Mouse (Mus musculus): ENCODE data around the gene Hs3st4. TPM values are rescaled to one million over a fixed set of nuclear protein-coding genes. Genes with fewer than 3 reads are reported as not detected.

Gene Hs3st4
- total and polyA plus RNA-seq, 3 experiments = not detected

DNA sequence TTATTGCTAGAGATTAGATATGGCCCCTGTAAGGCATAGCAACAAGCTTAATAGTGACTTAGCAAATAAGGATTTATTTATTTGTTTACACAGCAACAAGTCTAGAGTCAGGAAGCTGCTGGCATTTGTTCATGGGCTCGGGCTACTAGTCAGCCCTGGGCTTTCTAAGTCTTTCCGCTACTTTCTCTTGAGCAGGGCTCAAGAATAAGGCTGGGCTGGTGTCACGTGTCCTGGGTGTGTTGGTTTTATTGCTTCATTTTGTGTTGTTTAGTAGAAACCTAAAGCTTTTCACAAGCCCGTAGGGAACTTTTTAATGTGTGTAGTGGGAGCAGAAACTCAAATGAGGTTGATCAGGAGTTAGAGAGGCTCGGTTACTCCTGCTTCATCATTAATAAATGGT, 153.5 kb downstream of the Hs3st4 start:
- peaks cover 20% of the 10 kb centered on the region for H3K9me3 ChIP-seq (replicated peaks; ENCODE audit: low read length)
- peaks cover 13% of the 10 kb centered on the region for H3K27me3 ChIP-seq (replicated peaks)
- in situ Hi-C loops (cut with MboI; ENCODE audit: low pct_ligation_motif_present, low pct_unique_long_range_greater_than_20kb, low sequenced_read_pairs) = no loop called here
- H3K4me3 ChIP-seq (replicated peaks in 1 of 3; ENCODE audit: low read depth in 2 of 3, low read length in 2 of 3, poor library complexity in 1 of 3) = no peak overlapping the region
- DNase-seq (ENCODE audit: extremely low read depth) = no peak
- dilution Hi-C loops (cut with MboI; ENCODE audit: extremely low pct_ligation_motif_present, extremely low pct_unique_long_range_greater_than_20kb, low sequenced_read_pairs) = no loop called here
- no peak overlapping the region for H3K9ac ChIP-seq (ENCODE audit: insufficient read depth, low read depth)
- H3K4me1 ChIP-seq (ENCODE audit: control insufficient read depth in 1 of 2, insufficient read depth in 2 of 2) = no peaks in the 10 kb centered on the region
- no peaks in the 10 kb centered on the region for H3K36me3 ChIP-seq (replicated peaks in 1 of 2; ENCODE audit: control insufficient read depth in 1 of 2, insufficient read depth in 1 of 2, low read length in 1 of 2)
- TF ChIP-seq POLR2AphosphoS2 (IDR thresholded peaks at IDR 0.05; ENCODE audit: low read depth, low read length) = no peak
- no peak for TF ChIP-seq CTCF (conservative IDR thresholded peaks at IDR 0.05 in 1 of 2, IDR thresholded peaks at IDR 0.05 in 1 of 2; ENCODE audit: low read depth in 2 of 2, low read length in 2 of 2)
- TF ChIP-seq TBP (conservative IDR thresholded peaks at IDR 0.05; ENCODE audit: low read depth, low read length) = no peak
- TF ChIP-seq ETS1 (conservative IDR thresholded peaks at IDR 0.05; ENCODE audit: low read depth, low read length) = no peak
- H3K4me2 ChIP-seq (ENCODE audit: insufficient read depth, low read depth, poor library complexity, severe bottlenecking) = no peak overlapping the region
- no peaks in the 10 kb centered on the region for H3K79me2 ChIP-seq (replicated peaks; ENCODE audit: control insufficient read depth, extremely low read depth, insufficient read depth, poor library complexity, severe bottlenecking)
- H3K27ac ChIP-seq (ENCODE audit: insufficient read depth, low read depth) = no peak overlapping the region

DNA sequence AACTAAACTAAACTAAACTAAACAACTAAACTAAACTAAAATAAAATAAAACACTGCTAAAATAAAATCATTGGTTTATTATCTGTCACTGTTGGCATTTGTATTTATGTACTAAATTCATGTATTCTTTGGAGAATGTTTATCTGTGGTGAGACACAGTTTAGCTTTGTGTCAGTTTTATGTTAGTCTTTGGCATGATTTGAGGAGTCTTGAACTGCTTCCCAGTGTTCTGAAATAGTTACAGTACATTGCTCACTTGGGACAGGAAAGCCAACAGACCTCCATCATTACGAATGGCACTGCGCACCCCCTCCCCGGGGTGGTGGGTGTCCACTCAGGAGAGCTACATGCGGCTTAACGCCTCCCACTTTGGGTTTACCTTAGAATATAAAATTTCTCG, 158.6 kb downstream of the Hs3st4 start:
- Histone ChIP-seq H3K4me3 (replicated peaks in 1 of 3; ENCODE audit: low read depth in 2 of 3, low read length in 2 of 3, poor library complexity in 1 of 3) (no peak overlapping the region), H3K27ac (ENCODE audit: insufficient read depth, low read depth) (no peak overlapping the region), H3K79me2 (replicated peaks; ENCODE audit: control insufficient read depth, extremely low read depth, insufficient read depth, poor library complexity, severe bottlenecking) (no peaks in the 10 kb centered on the region), H3K9ac (ENCODE audit: insufficient read depth, low read depth) (no peak overlapping the region), H3K36me3 (replicated peaks in 1 of 2; ENCODE audit: control insufficient read depth in 1 of 2, insufficient read depth in 1 of 2, low read length in 1 of 2) (no peaks in the 10 kb centered on the region), H3K4me2 (ENCODE audit: insufficient read depth, low read depth, poor library complexity, severe bottlenecking) (no peak overlapping the region), H3K9me3 (replicated peaks; ENCODE audit: low read length) (peaks cover 12% of the 10 kb centered on the region), H3K27me3 (replicated peaks) (peaks cover 7% of the 10 kb centered on the region), H3K4me1 (ENCODE audit: control insufficient read depth in 1 of 2, insufficient read depth in 2 of 2) (no peaks in the 10 kb centered on the region)
- no peak for DNase-seq (ENCODE audit: extremely low read depth)
- in situ Hi-C loops (cut with MboI; ENCODE audit: low pct_ligation_motif_present, low pct_unique_long_range_greater_than_20kb, low sequenced_read_pairs) (no loop called here), dilution Hi-C loops (cut with MboI; ENCODE audit: extremely low pct_ligation_motif_present, extremely low pct_unique_long_range_greater_than_20kb, low sequenced_read_pairs) (no loop called here)
- TF ChIP-seq ZC3H11A (IDR thresholded peaks at IDR 0.05; ENCODE audit: low read depth, low read length) (no peak), ZMIZ1 (IDR thresholded peaks at IDR 0.05; ENCODE audit: low read depth, low read length) (no peak), POLR2AphosphoS2 (IDR thresholded peaks at IDR 0.05; ENCODE audit: low read depth, low read length) (no peak), HCFC1 (IDR thresholded peaks at IDR 0.05; ENCODE audit: low read depth, low read length) (no peak), MEF2A (IDR thresholded peaks at IDR 0.05; ENCODE audit: borderline replicate concordance, low read depth, low read length) (no peak), SIN3A (IDR thresholded peaks at IDR 0.05; ENCODE audit: low read length) (no peak), GABPA (IDR thresholded peaks at IDR 0.05; ENCODE audit: insufficient replicate concordance, low read depth, low read length) (no peak), MYC (IDR thresholded peaks at IDR 0.05; ENCODE audit: low read depth, low read length) (no peak), ETS1 (conservative IDR thresholded peaks at IDR 0.05; ENCODE audit: low read depth, low read length) (no peak), USF2 (conservative IDR thresholded peaks at IDR 0.05; ENCODE audit: low read depth, low read length) (no peak), NRF1 (IDR thresholded peaks at IDR 0.05; ENCODE audit: low read depth, low read length) (no peak)

DNA sequence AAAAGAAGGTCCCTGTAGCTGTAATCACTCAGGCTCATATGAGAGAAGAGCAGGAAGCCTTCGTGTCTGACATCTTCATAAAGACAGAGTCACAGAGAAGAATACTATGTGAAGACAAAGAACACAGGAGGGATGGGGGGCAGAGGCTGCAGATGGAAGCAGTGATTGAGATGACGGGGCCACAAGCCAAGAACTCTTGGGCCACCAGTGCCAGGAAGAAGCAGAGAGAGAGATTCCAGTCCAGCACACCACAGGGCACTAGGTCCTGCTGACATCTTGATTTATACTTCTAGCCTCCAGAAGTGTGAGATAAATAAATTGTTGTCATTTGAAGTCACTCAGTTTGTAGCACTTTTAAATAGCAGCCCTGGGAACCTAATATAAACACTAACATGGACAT, 168.2 kb downstream of the Hs3st4 start:
- dilution Hi-C loops (cut with MboI; ENCODE audit: extremely low pct_ligation_motif_present, extremely low pct_unique_long_range_greater_than_20kb, low sequenced_read_pairs) (no loop called here), in situ Hi-C loops (cut with MboI; ENCODE audit: low pct_ligation_motif_present, low pct_unique_long_range_greater_than_20kb, low sequenced_read_pairs) (no loop called here)
- no peaks in the 10 kb centered on the region for H3K4me1 ChIP-seq (ENCODE audit: control insufficient read depth in 1 of 2, insufficient read depth in 2 of 2)
- no peak overlapping the region for H3K9ac ChIP-seq (ENCODE audit: insufficient read depth, low read depth)
- H3K9me3 ChIP-seq (replicated peaks; ENCODE audit: low read length) = peaks cover 26% of the 10 kb centered on the region
- no peak overlapping the region for H3K4me3 ChIP-seq (replicated peaks in 1 of 3; ENCODE audit: low read depth in 2 of 3, low read length in 2 of 3, poor library complexity in 1 of 3)
- H3K36me3 ChIP-seq (replicated peaks in 1 of 2; ENCODE audit: control insufficient read depth in 1 of 2, insufficient read depth in 1 of 2, low read length in 1 of 2) = no peaks in the 10 kb centered on the region
- TF ChIP-seq POLR2AphosphoS2 (IDR thresholded peaks at IDR 0.05; ENCODE audit: low read depth, low read length) (no peak), SIN3A (IDR thresholded peaks at IDR 0.05; ENCODE audit: low read length) (no peak), HCFC1 (IDR thresholded peaks at IDR 0.05; ENCODE audit: low read depth, low read length) (no peak), CTCF (conservative IDR thresholded peaks at IDR 0.05 in 1 of 2, IDR thresholded peaks at IDR 0.05 in 1 of 2; ENCODE audit: low read depth in 2 of 2, low read length in 2 of 2) (no peak), ZMIZ1 (IDR thresholded peaks at IDR 0.05; ENCODE audit: low read depth, low read length) (no peak), CHD1 (IDR thresholded peaks at IDR 0.05; ENCODE audit: low read depth, low read length) (no peak), ZNF384 (IDR thresholded peaks at IDR 0.05; ENCODE audit: low read depth, low read length) (no peak), JUN (IDR thresholded peaks at IDR 0.05; ENCODE audit: insufficient read depth, low read depth, low read length) (no peak), ETS1 (conservative IDR thresholded peaks at IDR 0.05; ENCODE audit: low read depth, low read length) (no peak), IRF4 (IDR thresholded peaks at IDR 0.05; ENCODE audit: low read depth, low read length) (no peak)
- no peak overlapping the region for H3K27ac ChIP-seq (ENCODE audit: insufficient read depth, low read depth)
- no peak overlapping the region for H3K4me2 ChIP-seq (ENCODE audit: insufficient read depth, low read depth, poor library complexity, severe bottlenecking)
- H3K79me2 ChIP-seq (replicated peaks; ENCODE audit: control insufficient read depth, extremely low read depth, insufficient read depth, poor library complexity, severe bottlenecking) = no peaks in the 10 kb centered on the region
- peaks cover 17% of the 10 kb centered on the region for H3K27me3 ChIP-seq (replicated peaks)
- DNase-seq (ENCODE audit: extremely low read depth) = no peak
